Mouse (Mus musculus): Measurements from ENCODE around the gene Mrpl1. TPM values are rescaled to one million over a fixed set of nuclear protein-coding genes. Genes with fewer than 3 reads are reported as not detected.

Gene Mrpl1
- polyA plus RNA-seq, 1 experiment from 2014 or later: 23.0 TPM

- POLR2A ChIA-PET: no interaction called here
- DNase-seq (ENCODE audit: low read depth, low spot score): no peak
- H3K27me3 ChIP-seq: no peaks in the 10 kb centered on the region
- ATAC-seq: no peak
- in situ Hi-C loops (cut with MboI; ENCODE audit: low pct_unique_long_range_greater_than_20kb): no loop called here
- CTCF ChIA-PET: interaction anchor here (1.4 to 2.7 kb wide), 3 partner anchors 24 to 462 kb away, joined by 4 to 11 read pairs (median 5); no protein-coding TSS in a partner anchor
- peak; percentile 62 for TF ChIP-seq CTCF (IDR thresholded peaks at IDR 0.05)
Observed at GRCm38 (mm10) chr5:96306826-96307225, 97.5 kb downstream of the Mrpl1 start.

- ChIA-PET POLR2A (interaction anchor here (1.8 kb wide), 1 partner anchor 12 kb away, joined by 3 read pairs; no protein-coding TSS in a partner anchor), CTCF (interaction anchor here (2.2 to 2.7 kb wide), 2 partner anchors 26 to 460 kb away, joined by 5 to 11 read pairs; no protein-coding TSS in a partner anchor)
- in situ Hi-C loops (cut with MboI; ENCODE audit: low pct_unique_long_range_greater_than_20kb): no loop called here
- ATAC-seq (no peak), DNase-seq (ENCODE audit: low read depth, low spot score) (no peak)
- no peaks in the 10 kb centered on the region for H3K27me3 ChIP-seq
- no peak for TF ChIP-seq CTCF (IDR thresholded peaks at IDR 0.05)
Observed at GRCm38 (mm10) chr5:96308086-96308485, 98.8 kb downstream of the Mrpl1 start.

GRCm38 (mm10) chr5:96308645-96309044, 99.4 kb downstream of the Mrpl1 start:
- ATAC-seq: no peak
- in situ Hi-C loops (cut with MboI; ENCODE audit: low pct_unique_long_range_greater_than_20kb): no loop called here

GRCm38 (mm10) chr5:96309566-96309965, 100.3 kb downstream of the Mrpl1 start:
- no peak for TF ChIP-seq CTCF (IDR thresholded peaks at IDR 0.05)
- CTCF ChIA-PET: no interaction called here
- DNase-seq (ENCODE audit: low read depth, low spot score) (no peak), ATAC-seq (no peak)
- POLR2A ChIA-PET: no interaction called here
- no peaks in the 10 kb centered on the region for H3K27me3 ChIP-seq
- in situ Hi-C loops (cut with MboI; ENCODE audit: low pct_unique_long_range_greater_than_20kb): no loop called here

More at GRCm38 (mm10) chr5:96308645-96309044, 99.4 kb downstream of the Mrpl1 start:
- no peak for DNase-seq (ENCODE audit: low read depth, low spot score)
- POLR2A ChIA-PET: interaction anchor here (1.8 kb wide), 1 partner anchor 13 kb away, joined by 3 read pairs; no protein-coding TSS in a partner anchor
- H3K27me3 ChIP-seq: no peaks in the 10 kb centered on the region
- CTCF ChIA-PET: interaction anchor here (2.2 to 2.7 kb wide), 2 partner anchors 26 to 460 kb away, joined by 5 to 11 read pairs; no protein-coding TSS in a partner anchor
- no peak for TF ChIP-seq CTCF (IDR thresholded peaks at IDR 0.05)

GRCm38 (mm10) chr5:96311677-96312076, 102.4 kb downstream of the Mrpl1 start:
- ATAC-seq (no peak), DNase-seq (ENCODE audit: low read depth, low spot score) (no peak)
- CTCF ChIA-PET: interaction anchor here (1.2 to 1.3 kb wide), 2 partner anchors 15 to 364 kb away, joined by 3 read pairs; no protein-coding TSS in a partner anchor
- no peaks in the 10 kb centered on the region for H3K27me3 ChIP-seq
- no peak for TF ChIP-seq CTCF (IDR thresholded peaks at IDR 0.05)
- in situ Hi-C loops (cut with MboI; ENCODE audit: low pct_unique_long_range_greater_than_20kb): no loop called here
- POLR2A ChIA-PET: no interaction called here

Other genes with a start within 250 kb of the Mrpl1 start
- 29.3 TPM for gene Cnot6l, start 45.3 kb upstream of the Mrpl1 start, polyA plus RNA-seq (2021)
- 2.4 TPM for gene Fras1, start 164.5 kb downstream of the Mrpl1 start, polyA plus RNA-seq (2021)

Measured in Patski (cell line).